Mouse (Mus musculus): Measurements from ENCODE around the gene Megf6.

Gene Megf6

DNA sequence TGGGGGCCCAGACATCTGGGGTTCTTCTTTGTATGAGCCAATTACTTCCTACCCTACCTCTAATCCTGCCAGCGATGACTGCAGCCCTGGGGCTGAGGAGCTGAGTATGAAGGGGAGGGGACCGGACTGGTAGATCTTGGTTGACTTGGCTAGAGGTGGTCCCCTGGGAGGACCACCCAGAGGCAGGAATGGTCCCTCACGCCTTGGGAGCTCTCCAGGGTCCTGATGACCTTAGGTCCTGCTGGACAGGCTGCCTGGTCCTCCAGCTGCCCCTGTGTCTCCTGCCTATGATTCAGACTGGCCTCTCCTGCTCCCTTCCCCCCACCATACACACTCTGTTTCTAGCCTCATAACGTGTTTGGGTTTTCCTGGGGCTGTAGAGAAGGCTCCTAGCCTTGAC is 91.5 kb downstream of the Megf6 start:
- no peak for DNase-seq

DNA sequence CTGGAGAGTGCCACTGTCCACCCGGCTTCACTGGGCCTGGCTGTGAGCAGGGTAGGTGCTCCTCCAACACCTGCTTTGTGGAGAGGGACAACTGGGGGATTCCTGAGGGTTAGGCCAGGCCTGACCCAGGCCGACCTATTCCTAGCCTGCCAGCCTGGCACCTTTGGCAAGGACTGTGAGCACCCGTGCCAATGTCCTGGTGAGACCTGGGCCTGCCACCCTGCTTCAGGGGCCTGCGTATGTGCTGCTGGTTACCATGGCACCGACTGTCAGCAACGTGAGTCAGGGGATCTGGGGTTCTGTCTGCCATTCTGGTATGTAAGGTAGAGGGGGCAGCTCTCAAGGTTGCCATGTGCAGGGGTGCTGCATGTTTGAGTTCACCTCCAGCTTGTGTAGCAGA is 97.0 kb downstream of the Megf6 start:
- DNase-seq, result no peak

DNA sequence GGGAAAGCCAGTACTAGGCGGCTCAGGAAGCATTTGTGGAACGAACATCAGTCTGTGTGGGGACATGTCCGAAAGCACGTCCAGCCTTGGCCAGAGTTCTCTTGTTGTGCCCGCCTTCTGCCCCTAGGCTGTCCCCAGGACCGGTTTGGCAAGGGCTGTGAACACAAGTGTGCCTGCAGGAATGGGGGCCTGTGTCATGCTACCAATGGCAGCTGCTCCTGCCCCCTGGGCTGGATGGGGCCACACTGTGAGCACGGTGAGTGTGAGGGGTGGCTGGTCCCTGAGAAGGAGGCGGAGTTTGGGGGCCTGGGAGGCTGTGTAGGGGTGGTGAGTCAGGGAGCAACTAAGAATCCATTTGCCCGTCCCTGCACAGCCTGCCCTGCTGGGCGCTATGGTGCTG is 99.0 kb downstream of the Megf6 start:
- peak; percentile 14 for DNase-seq

DNA sequence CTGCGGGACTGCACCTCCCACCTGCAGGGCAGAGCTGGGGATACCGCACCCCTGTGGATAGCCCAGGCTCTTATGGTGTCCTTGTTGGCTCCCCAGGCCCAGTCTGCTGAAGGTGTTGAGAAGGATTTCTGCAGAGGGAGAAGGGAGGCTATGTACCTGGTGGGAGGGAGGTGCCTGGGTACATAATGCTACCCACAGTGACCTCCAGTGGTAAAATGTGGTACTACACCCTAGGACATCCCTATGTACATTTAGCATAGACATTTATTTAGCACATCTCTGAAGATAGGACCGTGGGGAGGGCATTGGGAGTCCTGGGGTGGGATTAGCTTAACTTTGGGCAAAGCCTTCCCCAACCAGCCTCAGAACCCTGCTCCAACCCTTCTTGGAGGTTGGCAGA is 102.5 kb downstream of the Megf6 start:
- DNase-seq, result peak; percentile 62

DNA sequence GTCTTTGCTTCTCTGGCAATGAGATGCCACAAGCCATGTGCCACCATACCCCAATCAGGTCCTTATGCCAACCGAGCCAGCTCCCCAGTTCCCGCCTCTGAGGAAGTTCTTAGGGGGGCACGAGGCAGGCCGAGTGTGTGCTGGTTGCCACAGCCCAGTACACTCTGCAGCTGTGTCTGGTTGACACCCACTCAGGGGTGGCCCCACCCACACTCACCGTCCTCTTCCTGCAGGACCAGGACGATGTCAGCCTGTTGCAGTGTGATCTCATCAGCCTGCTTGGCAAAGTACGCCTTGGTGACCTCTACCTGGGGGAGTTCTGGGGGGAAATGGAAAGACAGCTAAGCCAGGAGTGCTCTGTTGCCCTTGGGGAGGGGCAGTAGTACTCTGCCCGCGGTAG is 109.0 kb downstream of the Megf6 start:
- DNase-seq, result no peak

DNA sequence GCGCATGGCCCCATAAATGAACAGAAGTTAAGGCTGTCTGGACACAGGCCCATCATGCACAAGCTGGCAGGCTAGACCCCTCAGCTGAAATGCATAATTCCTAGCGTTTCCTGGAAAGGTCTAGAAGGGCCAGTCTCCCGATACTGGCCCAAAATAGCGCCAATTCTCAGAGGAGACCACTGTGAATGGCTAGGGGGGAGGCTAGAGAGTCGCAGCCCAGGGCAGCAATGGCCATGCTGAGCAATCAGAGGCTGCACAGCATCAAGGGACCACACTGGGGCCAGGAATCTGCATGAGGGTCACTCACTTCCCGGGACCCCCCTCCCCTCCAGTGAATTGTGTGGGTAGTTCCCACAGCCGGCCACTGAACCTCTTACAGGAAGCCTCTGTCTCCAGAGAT is 113.1 kb downstream of the Megf6 start:
- no peak for DNase-seq

DNA sequence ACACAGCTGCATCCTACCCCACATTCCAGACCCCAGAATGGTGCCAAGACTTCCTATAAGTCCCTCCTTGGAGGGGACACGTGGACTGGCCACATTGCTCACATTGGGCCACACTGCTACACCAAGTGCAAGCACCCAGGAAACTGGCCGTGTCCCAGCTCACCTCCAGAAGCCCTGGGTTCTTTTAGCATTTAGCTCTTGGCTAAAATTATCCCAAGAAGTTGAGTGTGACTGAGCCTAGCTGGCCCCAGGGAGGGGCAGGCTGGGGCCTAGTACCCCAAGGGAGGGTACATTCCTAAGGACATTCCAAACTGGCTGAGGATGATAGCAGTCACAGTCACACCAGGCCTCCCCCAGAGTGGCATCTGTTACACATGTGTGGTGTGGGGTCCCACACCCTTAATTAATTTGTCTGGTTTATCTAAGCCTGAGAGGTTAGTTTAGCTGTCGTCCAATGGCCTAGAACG is 123.2 kb downstream of the Megf6 start:
- DNase-seq, result no peak

DNA sequence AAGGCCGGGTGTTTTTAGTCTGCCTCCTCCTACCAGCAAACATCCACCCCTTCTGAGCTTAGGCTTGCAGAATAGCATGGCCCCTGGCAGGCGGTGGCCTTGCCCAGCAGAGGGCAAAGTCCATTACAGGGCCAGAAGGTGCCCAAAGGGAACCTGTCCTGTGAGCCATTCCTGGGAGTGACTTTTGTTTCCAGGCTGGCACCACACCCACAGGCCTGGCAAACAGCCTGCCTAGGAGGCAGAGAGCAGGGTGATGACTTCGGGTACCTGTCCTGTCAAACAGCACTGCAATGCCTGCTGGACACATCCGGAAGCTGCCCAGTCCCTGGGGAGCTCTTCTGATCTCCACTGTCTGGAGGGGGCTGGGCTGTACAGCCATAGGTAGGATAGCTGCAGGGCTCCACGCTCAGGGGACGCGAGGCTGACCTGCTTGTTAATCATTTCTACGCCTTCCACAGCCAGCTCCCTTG is 123.8 kb downstream of the Megf6 start:
- no peak for DNase-seq

DNA sequence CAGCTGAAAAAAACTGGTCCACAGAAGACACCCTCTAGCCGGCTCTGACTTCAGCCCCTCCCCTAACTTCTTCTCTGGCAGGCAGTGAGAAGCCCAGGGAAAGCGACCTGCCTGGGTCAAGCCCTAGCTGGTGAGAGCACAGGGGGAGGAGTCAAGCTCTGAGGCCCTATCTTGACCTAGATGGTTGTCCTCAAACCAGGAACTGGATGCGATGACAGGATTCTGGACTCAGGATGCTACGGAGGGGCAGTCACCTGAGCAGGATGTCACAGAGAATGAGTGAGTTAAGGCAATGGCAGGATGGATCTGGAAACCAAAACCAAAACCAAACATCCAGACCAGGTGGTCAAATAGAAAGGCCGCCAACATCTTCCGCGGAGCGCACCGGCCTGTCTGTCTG is 127.2 kb downstream of the Megf6 start:
- peak; percentile 44 for DNase-seq

DNA sequence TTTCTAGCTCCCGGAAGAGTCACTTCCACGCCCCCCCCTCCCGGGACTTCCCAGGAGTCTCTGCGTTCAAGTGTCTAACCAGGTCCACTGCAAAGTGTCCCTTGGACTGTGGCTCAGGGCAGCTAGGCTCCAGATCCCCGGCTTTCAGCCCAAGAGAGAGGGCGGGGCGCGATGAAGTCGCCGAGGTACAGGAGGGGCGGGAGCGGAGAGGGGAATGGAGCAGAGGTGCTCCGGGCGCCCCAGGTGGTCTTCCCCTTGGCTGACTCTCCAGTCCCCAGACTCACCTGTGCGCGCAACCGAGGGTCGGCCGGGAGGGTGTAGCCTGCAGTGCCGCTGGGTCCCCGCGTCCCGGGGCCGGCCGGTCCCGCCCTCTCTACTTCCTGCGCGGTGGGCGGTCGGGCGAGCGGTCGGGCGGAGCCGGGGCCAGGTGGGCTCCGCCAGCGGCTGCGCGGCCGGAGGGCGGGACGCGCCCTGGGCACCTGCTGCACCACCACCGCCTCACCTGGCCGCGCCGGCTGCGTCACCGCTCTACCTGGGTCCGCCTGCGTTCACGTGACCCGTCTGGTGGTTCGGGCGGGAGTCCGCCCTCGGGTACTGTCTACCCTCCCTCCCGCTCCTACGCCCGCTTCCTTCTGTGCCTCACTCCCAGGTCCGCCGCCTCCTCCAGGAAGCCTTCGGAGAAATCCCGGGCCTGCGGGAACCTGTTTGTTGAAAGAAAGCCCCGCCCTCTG is 129.2 kb downstream of the Megf6 start:
- DNase-seq, result peak; percentile 71

DNA sequence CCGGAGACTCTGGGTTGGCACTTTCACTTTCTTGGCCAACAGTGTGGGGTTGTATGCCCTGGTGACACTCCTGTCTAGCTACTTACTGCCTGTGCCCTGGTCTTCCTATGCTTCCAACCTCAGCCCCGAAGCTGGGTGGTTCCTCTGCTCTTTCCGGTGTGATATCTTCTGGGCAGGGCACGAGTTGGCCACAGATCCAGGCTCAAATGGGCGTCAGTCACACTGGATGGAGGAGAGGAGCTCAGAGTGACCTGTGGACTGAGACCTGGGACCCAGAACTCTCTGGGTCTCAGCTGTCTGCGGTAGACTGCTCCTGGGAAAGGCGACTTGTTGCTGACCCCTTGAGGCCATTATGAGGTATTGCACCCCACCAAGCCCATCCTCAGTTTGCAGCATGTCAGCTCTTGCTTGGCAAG is 130.9 kb downstream of the Megf6 start, which contains the start of gene Arhgef16:
TSS of gene Arhgef16 (minus strand) at position 211 of the 416 bp plus-strand sequence.
- DNase-seq, result peak; percentile 53

DNA sequence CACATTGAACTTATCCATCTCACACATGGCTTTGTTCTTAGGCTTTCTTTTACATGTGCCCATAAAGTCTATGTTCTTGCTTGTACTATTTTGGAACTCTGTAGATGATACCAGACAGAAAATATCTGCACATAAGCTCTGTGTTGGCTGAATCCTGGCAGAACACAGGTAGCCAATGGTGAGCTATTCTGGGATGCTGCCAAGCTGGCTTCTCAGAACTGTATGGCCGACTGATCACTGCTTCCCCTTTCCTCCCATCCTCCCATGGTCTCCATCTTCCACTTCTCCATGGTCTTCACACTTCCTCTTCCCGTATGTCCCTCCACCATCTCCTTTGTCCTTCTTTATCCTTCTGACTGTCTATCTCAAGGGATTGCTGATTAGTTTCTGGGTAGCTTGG is 138.6 kb downstream of the Megf6 start:
- no peak for DNase-seq

DNA sequence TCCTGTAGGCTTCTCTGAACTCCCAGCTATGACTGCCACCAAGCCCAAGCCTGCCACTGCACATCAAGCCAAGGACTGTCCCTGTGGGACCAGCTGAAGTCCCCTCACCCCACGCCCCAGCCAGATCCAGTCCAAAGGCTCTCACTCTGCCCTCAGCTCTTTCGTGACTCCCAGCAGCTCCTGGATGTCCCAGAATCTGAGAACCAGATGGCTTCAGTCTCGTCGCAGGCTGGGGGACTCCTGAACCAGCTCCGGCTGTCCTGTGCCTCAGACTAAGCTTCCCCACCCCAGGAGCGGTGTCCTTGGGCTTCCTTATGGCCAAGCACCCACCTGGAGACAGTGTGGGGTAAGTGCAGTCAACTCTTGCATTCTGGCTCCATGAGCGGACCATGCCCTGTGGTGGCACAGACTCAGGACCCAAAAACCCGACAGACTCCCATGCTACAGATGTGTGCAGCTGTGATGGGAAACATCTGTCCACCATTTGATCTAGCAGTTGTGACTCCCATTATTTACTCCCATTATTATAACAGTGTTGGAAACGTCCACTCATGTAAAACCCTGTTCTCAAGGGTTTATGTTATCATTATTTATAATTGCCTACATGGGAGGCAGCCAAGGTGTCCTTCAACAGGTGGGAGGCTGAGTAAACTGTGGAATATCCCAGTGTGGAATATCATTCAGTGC is 140.2 kb downstream of the Megf6 start:
- peak; percentile 39 for DNase-seq

DNA sequence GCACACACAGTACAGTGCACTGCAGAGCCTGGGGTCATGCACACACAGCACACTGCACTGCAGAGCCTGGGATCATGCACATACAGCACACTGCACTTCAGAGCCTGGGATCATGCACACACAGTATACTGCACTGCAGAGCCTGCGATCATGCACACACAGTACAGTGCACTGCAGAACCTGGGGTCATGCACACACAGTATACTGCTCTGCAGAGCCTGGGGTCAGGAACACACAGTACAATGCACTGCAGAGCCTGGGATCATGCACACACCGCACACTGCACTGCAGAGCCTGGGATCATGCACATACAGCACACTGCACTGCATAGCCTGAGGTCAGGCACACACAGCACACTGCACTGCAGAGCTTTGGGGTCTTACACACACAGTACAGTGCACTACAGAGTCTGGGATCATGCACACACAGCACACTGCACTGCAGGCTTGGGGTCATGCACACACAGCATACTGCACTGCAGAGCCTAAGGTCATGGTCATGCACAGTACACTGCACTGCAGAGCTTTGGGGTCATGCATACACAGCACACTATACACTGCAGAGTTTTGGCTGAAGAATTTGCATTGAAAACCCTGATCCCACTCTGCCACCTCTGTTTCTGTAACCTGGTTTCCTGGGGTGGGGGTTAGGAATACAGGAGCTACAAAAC is 141.7 kb downstream of the Megf6 start:
- no peak for DNase-seq

DNA sequence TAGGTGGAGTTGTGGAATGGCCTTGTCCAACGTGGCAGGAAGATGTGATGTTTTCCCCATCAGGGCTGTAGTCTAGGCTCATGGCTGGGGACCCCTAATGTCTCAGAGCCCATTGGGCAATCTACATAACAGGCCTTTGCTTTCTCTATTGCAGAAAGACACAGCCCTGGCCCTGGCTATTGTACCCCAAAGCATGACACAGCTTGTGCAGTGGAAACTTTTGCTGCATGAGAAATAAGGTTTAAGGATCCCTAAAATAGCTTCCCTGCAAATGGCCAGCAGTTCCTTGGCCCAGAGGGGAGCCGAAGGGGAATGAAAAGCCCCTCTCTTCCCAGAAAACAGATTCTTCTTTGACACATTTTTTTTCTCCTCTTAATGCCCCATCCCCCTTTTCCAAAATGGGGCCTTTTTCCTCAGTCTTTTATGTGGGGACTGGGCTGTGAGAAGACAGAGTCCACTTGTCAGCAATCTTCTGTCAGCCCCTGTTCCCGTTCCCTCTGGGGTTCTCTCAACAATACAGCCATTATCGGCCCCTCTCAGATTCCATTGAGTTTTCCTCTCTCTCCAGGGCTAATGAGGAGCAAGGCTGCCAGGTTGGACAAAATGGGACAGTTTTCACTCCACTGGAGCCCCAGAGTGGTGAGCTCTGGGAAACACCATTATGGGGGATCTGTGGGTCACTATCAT is 142.5 kb downstream of the Megf6 start:
- DNase-seq, result no peak

DNA sequence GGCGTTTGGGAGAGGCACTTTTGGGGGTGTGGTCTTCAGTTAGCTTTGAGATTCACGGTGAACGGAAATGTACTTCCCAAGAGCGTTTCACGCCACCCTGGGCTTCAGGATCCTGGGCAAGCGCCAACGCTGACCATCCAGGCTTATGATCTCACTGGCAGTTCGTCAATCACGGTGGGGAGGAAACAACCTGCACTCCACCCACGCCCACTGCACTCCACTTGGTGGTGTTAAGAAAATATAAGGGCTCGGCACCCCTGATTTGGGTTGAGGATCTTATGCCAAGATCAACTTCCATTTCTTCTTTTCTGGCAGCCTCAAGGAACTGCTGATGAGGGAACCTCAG is 143.1 kb downstream of the Megf6 start:
- no peak for DNase-seq
